Mouse (Mus musculus) lung, postnatal 14 days (tissue): ENCODE data around the gene Fam228a.
"Not testable (repeated sequence)": the region's sequence is repeated elsewhere in the genome, so short reads cannot be mapped to it uniquely, and the experiment has no call there.

ENCODE experiments used
- DNase-seq: peaks from one replicate; pipeline ENCODE4 v3.0.0; 2021

The Fam228a gene

DNA sequence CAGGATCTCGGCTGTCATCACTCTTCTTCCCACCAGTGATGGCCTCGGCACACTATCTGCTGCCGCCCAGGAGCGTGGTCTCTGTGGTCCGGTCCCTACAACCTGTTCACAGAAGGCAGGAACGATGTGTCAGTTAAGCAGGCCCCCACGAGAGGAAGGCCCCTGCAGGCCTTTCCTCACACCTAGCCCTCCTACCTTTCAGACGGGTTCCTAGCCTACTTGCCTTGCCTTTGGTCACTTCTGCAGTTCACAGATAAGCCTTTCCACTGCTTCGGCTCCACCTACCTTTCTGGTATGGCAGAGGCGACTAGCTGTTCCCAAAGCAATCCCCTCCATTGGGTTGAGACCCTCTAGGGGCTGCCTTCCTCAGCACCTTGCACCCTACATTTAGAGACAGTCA is 22.6 kb downstream of the Fam228a start:
- DNase-seq, result no peak

- DNase-seq, result no peak
Measured at GRCm38 (mm10) chr12:4713361-4713760, 24.9 kb downstream of the Fam228a start.

- no peak for DNase-seq
Measured at GRCm38 (mm10) chr12:4709926-4710325, 28.3 kb downstream of the Fam228a start.

GRCm38 (mm10) chr12:4708881-4709604 is 29.2 kb downstream of the Fam228a start:
- no peak for DNase-seq

- no peak for DNase-seq
Measured at GRCm38 (mm10) chr12:4708296-4708695, 29.9 kb downstream of the Fam228a start.

GRCm38 (mm10) chr12:4707488-4708017 is 30.7 kb downstream of the Fam228a start:
- DNase-seq, result no peak

- peak; percentile 11 for DNase-seq
Measured at GRCm38 (mm10) chr12:4706901-4707300, 31.3 kb downstream of the Fam228a start.

GRCm38 (mm10) chr12:4706175-4706574 is 32.1 kb downstream of the Fam228a start:
- no peak for DNase-seq

- not testable (repeated sequence) for DNase-seq
Measured at GRCm38 (mm10) chr12:4705626-4706025, 32.6 kb downstream of the Fam228a start.

- no peak for DNase-seq
Measured at GRCm38 (mm10) chr12:4694534-4694933, 43.7 kb downstream of the Fam228a start.

GRCm38 (mm10) chr12:4691193-4691592 is 47.0 kb downstream of the Fam228a start:
- no peak for DNase-seq

- DNase-seq, result no peak
Measured at GRCm38 (mm10) chr12:4689341-4689740, 48.9 kb downstream of the Fam228a start.

- DNase-seq, result no peak
Measured at GRCm38 (mm10) chr12:4688386-4688785, 49.8 kb downstream of the Fam228a start.

GRCm38 (mm10) chr12:4685441-4685840 is 52.8 kb downstream of the Fam228a start:
- no peak for DNase-seq

DNA sequence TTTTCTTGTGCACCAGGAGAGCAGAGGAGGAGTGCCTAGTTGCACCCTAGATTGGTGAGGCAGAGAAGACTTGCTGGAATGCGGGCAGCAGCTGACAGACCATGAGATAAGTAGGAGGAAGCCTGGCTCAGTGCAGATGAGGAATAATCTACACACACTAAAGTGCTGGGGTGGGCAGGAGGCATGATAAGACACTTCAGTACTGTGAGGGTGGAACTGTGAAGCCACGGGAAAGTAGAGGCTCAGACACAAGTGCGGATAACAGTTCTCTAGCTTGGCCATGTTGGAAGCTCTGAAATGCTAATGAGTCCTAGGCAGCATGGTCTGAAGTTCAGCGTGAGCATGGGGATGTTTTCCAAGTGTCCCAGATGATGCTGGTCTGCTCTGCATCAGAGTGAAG is 58.3 kb downstream of the Fam228a start:
- DNase-seq, result no peak

DNA sequence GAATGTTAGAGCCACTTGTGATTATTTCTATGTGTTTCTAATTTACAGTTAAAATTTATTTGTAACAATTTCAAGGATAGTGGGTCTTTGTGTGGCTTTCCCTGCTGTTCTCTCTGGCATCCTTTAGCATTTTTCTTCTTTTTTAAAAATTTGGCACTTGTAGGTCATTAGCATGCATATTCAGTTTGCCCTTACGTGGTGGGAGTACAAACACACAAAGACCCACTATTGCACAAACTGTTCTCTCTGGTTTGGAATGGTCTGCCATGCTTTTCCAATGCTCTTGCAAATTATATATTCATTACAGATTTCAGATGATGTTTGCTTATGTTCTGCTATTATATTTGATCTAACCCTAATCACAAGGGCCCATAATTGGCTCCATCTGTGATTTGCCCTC is 61.9 kb downstream of the Fam228a start:
- DNase-seq, result no peak

GRCm38 (mm10) chr12:4665675-4666037 is 72.6 kb downstream of the Fam228a start:
- DNase-seq, result no peak

- DNase-seq, result no peak
Measured at GRCm38 (mm10) chr12:4664929-4665674, 73.1 kb downstream of the Fam228a start.
